Mouse (Mus musculus) forebrain, postnatal 0 days (tissue): ENCODE results near the gene Neurl1b. TPM values are rescaled to one million over a fixed set of nuclear protein-coding genes. Genes with fewer than 3 reads are reported as not detected.

Source experiments
- ATAC-seq: fragments of 200-750 bp; cut with Nextera tagmentation; 2 replicates; pipeline ENCODE4 v1.8.0; 2017; ENCODE audit warnings: mild to moderate bottlenecking, moderate library complexity
- DNase-seq: peaks from one replicate; pipeline ENCODE4 v3.0.0-alpha.2; 2015
- H3K27ac ChIP-seq: fragments of 300-500 bp; sonication (generic); 2 replicates; pipeline ENCODE4 v1.5.1; 2014; ENCODE audit warnings: low read depth, mild to moderate bottlenecking, antibody characterized with exemption, low read length, moderate library complexity, mixed read lengths
- H3K27me3 ChIP-seq: fragments of 300-500 bp; sonication (generic); 2 replicates; pipeline ENCODE4 v1.6.1; 2014; ENCODE audit warnings: mild to moderate bottlenecking, low read length, mixed read lengths; ENCODE audit not compliant: insufficient read depth
- H3K36me3 ChIP-seq: fragments of 300-500 bp; sonication (generic); 2 replicates; pipeline ENCODE4 v1.6.1; 2014; ENCODE audit warnings: mild to moderate bottlenecking, moderate library complexity; ENCODE audit not compliant: insufficient read depth
- H3K4me1 ChIP-seq: fragments of 300-500 bp; sonication (generic); 2 replicates; pipeline ENCODE4 v1.6.1; 2014; ENCODE audit warnings: antibody characterized with exemption; ENCODE audit not compliant: insufficient read depth
- H3K4me2 ChIP-seq: fragments of 300-500 bp; sonication (generic); 2 replicates; pipeline ENCODE4 v1.6.1; 2014; ENCODE audit warnings: low read depth, mild to moderate bottlenecking, moderate library complexity
- H3K4me3 ChIP-seq: fragments of 300-500 bp; sonication (generic); 2 replicates; pipeline ENCODE4 v1.5.1; 2014; ENCODE audit warnings: low read depth, low read length, mixed read lengths
- H3K9ac ChIP-seq: fragments of 300-500 bp; sonication (generic); 2 replicates; pipeline ENCODE4 v1.6.1; 2014; ENCODE audit warnings: mild to moderate bottlenecking
- H3K9me3 ChIP-seq: fragments of 300-500 bp; sonication (generic); 2 replicates; pipeline ENCODE4 v1.6.1; 2016; ENCODE audit warnings: low read length
- CTCF ChIP-seq: sonication (generic); IDR thresholded peaks from 2 replicates; pipeline ENCODE4 v1.5.1; 2016; ENCODE audit warnings: antibody characterized with exemption, control low read depth, low read depth
- WGBS: fragments of 180-500 bp; shearing (Covaris S2); extraction: QIAGEN DNeasy Blood & Tissue Kit; methylation state at CpG from one replicate; pipeline ENCODE4 v1.1.7; 2014; 5-methylcytosine and 5-hydroxymethylcytosine counted together
- polyA plus RNA-seq: library from polyadenylated mRNA; unstranded; fragments of >200 nt; fragmentation: Nextera tagmentation; extraction: Ambion mirVana; gene quantifications from 2 replicates; pipeline ENCODE4 v1.2.1, GENCODE M21; 2015
- total RNA-seq: library from RNA; depleted of rRNA; stranded (reverse); fragments of >200 nt; gene quantifications from 2 replicates; pipeline ENCODE4 v1.2.3, GENCODE M21; 2014

Neurl1b gene
- total and polyA plus RNA-seq, 2 experiments from 2014 or later, result 3.9 to 74.1 TPM

DNA sequence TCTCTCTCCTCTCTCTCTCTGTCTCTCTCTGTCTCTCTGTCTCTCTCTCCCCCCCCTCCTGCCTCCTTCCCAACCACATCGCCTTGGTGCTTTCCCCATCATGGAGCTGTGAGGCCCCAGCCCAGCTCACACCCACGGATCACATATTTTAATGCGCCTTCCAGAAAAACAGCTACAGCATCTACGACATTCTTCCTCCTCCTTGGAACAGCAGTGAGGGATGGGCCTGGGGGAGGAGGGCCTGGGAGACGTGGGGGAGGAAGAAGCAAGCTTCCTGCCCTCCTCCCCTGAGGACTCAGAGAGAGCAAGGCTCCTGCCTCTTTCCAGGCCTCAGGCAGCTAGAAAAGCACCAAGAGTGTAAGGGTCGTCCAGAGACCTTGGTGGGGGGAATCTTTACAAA, 17.3 kb upstream of the Neurl1b start:
- Histone ChIP-seq H3K4me1 (no peaks in the 10 kb centered on the region), H3K27me3 (no peaks in the 10 kb centered on the region), H3K4me3 (no peak overlapping the region), H3K36me3 (no peaks in the 10 kb centered on the region), H3K27ac (no peak overlapping the region), H3K9me3 (no peaks in the 10 kb centered on the region), H3K9ac (no peak overlapping the region), H3K4me2 (no peak overlapping the region)
- 56% methylated on average over 6 of the region's 6 CpGs for WGBS
- DNase-seq, result no peak
- no peak for TF ChIP-seq CTCF
- no peak for ATAC-seq

DNA sequence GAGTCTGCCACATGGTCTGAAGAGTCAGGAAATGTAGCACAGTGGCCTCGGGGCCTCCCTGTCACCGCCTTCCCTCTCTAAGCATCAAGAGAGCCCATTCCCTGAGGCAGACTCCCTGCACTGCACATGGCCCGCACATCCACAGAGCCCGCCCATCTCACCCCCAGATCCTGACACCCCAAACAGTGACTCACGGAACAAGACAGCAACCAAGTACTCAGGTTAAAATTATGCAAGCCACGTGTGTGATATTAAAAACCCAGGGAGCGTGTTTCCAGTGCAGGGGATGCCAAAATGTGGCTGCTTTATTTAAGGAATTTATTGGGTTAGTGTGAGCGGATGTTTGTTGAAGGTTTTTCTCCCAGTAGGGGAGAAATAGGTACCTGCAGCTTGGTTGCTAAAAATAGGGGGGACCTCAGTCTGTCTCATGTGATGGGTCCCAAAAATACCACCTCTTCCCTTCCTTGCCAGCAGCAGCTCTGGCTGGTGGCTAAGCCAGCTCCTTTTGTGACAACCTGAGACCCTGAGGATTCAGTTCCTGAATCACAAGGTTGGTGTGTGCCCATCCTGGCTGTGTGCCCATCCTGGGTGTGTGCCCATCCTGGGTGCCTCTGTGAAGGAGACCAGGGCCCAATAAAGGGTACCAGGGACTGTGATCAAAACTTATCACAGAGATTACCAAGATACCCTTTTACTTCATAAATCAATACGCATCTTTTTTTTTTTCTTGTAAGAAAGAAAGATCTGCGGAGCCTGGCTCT, 9.1 kb upstream of the Neurl1b start:
- Histone ChIP-seq H3K27me3 (no peaks in the 10 kb centered on the region), H3K4me1 (no peaks in the 10 kb centered on the region)
- WGBS, result 72% methylated on average over 10 of the region's 10 CpGs

DNA sequence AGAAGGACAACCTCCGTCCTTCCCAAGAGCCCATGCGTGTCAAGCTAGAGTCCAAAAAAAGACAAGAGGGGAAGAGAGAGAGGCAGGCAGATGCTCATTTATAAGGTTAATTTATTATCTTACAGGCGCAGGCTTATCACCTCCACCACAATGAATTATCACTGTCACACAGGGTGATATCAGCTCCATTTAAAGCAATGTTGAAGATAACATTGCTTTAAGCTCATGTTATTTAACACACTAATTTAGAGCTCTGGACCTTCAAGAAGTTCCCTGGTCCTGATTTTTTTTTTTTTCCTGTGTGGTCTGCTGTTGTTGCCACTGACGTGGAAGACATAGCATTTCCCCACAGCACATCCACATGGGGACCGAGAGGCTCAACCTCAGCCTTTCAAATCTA, 1.7 kb upstream of the Neurl1b start:
- no peak for ATAC-seq
- WGBS, result 94% methylated on average over 5 of the region's 5 CpGs
- no peak for TF ChIP-seq CTCF

More for the DNA sequence above, 9.1 kb upstream of the Neurl1b start:
- no peak overlapping the region for H3K4me3 ChIP-seq
- ATAC-seq (no peak), DNase-seq (no peak)
- no peak overlapping the region for H3K9ac ChIP-seq
- no peak overlapping the region for H3K4me2 ChIP-seq
- TF ChIP-seq CTCF, result no peak
- H3K27ac ChIP-seq, result no peak overlapping the region
- H3K9me3 ChIP-seq, result no peaks in the 10 kb centered on the region
- no peaks in the 10 kb centered on the region for H3K36me3 ChIP-seq

DNA sequence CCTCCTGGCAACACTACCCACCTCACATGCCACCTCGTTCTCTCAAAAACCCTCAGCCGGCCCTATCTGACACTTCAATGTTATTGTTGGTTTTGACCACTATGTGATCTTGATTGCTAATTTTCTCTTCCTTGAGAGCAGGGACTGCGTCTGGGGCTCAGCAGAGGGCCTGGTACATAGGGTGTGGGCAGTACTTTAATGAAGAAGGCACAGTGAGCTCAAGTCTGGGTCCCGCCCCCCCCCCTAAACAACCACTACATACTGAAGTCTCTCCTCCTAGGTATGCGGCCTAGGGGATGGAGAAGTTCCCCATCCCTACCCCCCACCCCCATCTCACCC, 476 bp upstream of the Neurl1b start:
- DNase-seq (no peak), ATAC-seq (no peak)
- Histone ChIP-seq H3K27me3 (no peaks in the 10 kb centered on the region; the same call in 1 of the 2 replicates), H3K4me3 (peak overlapping the region; percentile 94), H3K36me3 (no peaks in the 10 kb centered on the region; the same call in 1 of the 2 replicates), H3K27ac (no peak overlapping the region), H3K9me3 (no peaks in the 10 kb centered on the region), H3K9ac (peak overlapping the region; percentile 88; the same call in 1 of the 2 replicates), H3K4me1 (peaks cover 5% of the 10 kb centered on the region; the same call in 1 of the 2 replicates), H3K4me2 (peak overlapping the region; percentile 87)
- TF ChIP-seq CTCF, result no peak
- WGBS, result 14% methylated on average over 5 of the region's 5 CpGs

More for the DNA sequence above, 1.7 kb upstream of the Neurl1b start:
- Histone ChIP-seq H3K27me3 (no peaks in the 10 kb centered on the region; the same call in 1 of the 2 replicates), H3K36me3 (no peaks in the 10 kb centered on the region), H3K9ac (no peak overlapping the region), H3K9me3 (no peaks in the 10 kb centered on the region), H3K4me2 (no peak overlapping the region), H3K4me1 (peaks cover 5% of the 10 kb centered on the region; the same call in 1 of the 2 replicates), H3K27ac (no peak overlapping the region), H3K4me3 (no peak overlapping the region)
- no peak for DNase-seq

DNA sequence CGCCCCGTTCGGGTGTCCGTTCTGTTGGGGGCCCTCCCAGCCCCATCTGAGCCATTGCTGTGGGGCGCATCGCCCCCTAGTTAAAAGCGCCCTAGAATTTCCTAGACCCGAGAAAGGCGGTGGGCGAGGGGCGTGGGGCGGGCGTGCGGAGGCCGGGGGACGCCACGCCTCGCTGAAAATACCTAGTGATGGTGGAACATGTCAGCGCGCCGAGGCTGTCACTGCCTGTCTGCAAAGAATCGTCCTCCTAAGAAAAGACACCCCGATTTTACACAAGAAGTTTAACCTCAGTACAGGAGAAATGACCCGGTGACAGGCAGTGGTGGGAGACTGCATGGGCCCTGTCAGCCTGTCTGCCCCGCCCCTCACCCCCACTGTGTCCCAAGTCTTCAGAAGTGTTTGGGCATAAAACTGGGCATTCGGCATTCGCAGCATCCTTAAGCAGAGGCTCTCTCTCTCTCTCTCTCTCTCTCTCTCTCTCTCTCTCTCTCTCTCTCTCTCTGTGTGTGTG, 781 bp downstream of the Neurl1b start:
- ATAC-seq, result peak; percentile 28

DNA sequence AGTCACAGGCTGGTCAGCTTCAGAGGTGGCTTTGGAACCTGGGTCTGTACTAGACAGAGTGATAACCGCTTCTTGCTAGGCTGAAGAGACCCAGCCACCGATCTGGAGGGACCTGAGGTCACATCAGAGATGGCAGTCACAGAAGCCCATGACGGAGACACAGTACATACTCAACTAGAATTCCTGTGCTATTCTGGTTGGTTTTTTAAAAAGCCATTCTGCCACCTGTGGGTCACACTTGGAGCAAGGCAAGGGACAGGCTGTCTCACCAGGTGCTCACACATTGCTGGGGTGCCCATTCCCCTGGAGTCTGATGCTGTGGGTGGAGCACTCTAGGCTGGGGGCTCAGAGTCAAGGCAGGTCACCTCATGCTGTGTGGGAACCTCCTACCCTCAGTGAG, 1.5 kb downstream of the Neurl1b start:
- Histone ChIP-seq H3K27ac (no peak overlapping the region), H3K4me2 (peak overlapping the region; percentile 87), H3K36me3 (no peaks in the 10 kb centered on the region; the same call in 1 of the 2 replicates), H3K9me3 (no peaks in the 10 kb centered on the region), H3K27me3 (no peaks in the 10 kb centered on the region; the same call in 1 of the 2 replicates), H3K9ac (no peak overlapping the region), H3K4me1 (peaks cover 5% of the 10 kb centered on the region; the same call in 1 of the 2 replicates), H3K4me3 (peak overlapping the region; percentile 94)
- DNase-seq (no peak), ATAC-seq (0 out of 2 replicates have a peak, but pooled peaks have one; percentile 3)
- peak; percentile 28 for TF ChIP-seq CTCF
- 63% methylated on average over 3 of the region's 3 CpGs for WGBS

More for the DNA sequence above, 781 bp downstream of the Neurl1b start:
- Histone ChIP-seq H3K9me3 (no peaks in the 10 kb centered on the region), H3K4me1 (peaks cover 5% of the 10 kb centered on the region; the same call in 1 of the 2 replicates), H3K9ac (peak overlapping the region; percentile 88), H3K4me3 (peak overlapping the region; percentile 94), H3K27ac (peak overlapping the region; percentile 76), H3K36me3 (no peaks in the 10 kb centered on the region; the same call in 1 of the 2 replicates), H3K27me3 (no peaks in the 10 kb centered on the region; the same call in 1 of the 2 replicates), H3K4me2 (peak overlapping the region; percentile 87)
- TF ChIP-seq CTCF, result peak; percentile 18; the same call in 1 of the 2 replicates
- WGBS, result 2% methylated on average over 27 of the region's 27 CpGs
- no peak for DNase-seq
